Mouse (Mus musculus) embryo, embryonic 11 days (tissue): ENCODE results near the gene Efl1.
A peak's percentile ranks its signal among the peaks of the same experiment; 100 is the strongest.
"Not testable (repeated sequence)": the region's sequence is repeated elsewhere in the genome, so short reads cannot be mapped to it uniquely, and the experiment has no call there.

Experiments used
- DNase-seq: peaks from one replicate; pipeline ENCODE4 v3.0.0-alpha.2; 2015

The Efl1 gene

GRCm38 (mm10) chr7:82766623-82767022, 118.2 kb downstream of the Efl1 start:
- no peak for DNase-seq

- peak; percentile 17 for DNase-seq
Measured at GRCm38 (mm10) chr7:82770207-82770606, 121.8 kb downstream of the Efl1 start.

GRCm38 (mm10) chr7:82770957-82771660, 122.7 kb downstream of the Efl1 start:
- DNase-seq = not testable (repeated sequence)

- DNase-seq = not testable (repeated sequence)
Measured at GRCm38 (mm10) chr7:82771661-82772021, 123.2 kb downstream of the Efl1 start.

- DNase-seq = peak; percentile 54
Measured at GRCm38 (mm10) chr7:82772481-82772880, 124.1 kb downstream of the Efl1 start.

- DNase-seq = peak; percentile 26
Measured at GRCm38 (mm10) chr7:82773150-82773549, 124.7 kb downstream of the Efl1 start.

- DNase-seq = no peak
Measured at GRCm38 (mm10) chr7:82773884-82774283, 125.5 kb downstream of the Efl1 start.

GRCm38 (mm10) chr7:82775090-82775489, 126.7 kb downstream of the Efl1 start:
- DNase-seq = no peak

- DNase-seq = no peak
Measured at GRCm38 (mm10) chr7:82783071-82783470, 134.7 kb downstream of the Efl1 start.

- DNase-seq = no peak
Measured at GRCm38 (mm10) chr7:82783693-82784092, 135.3 kb downstream of the Efl1 start.

- no peak for DNase-seq
Measured at GRCm38 (mm10) chr7:82785335-82785934, 137.0 kb downstream of the Efl1 start.

- no peak for DNase-seq
Measured at GRCm38 (mm10) chr7:82785970-82786647, 137.7 kb downstream of the Efl1 start.

GRCm38 (mm10) chr7:82792644-82793043, 144.2 kb downstream of the Efl1 start:
- no peak for DNase-seq

- DNase-seq = no peak
Measured at GRCm38 (mm10) chr7:82793111-82793510, 144.7 kb downstream of the Efl1 start.

- no peak for DNase-seq
Measured at GRCm38 (mm10) chr7:82794542-82794941, 146.1 kb downstream of the Efl1 start.

GRCm38 (mm10) chr7:82802206-82802605, 153.8 kb downstream of the Efl1 start:
- DNase-seq = no peak

- DNase-seq = no peak
Measured at GRCm38 (mm10) chr7:82808257-82808656, 159.8 kb downstream of the Efl1 start.

GRCm38 (mm10) chr7:82809126-82809525, 160.7 kb downstream of the Efl1 start:
- DNase-seq = no peak

GRCm38 (mm10) chr7:82810799-82811139, 162.4 kb downstream of the Efl1 start:
- no peak for DNase-seq

- DNase-seq = peak; percentile 73
Measured at GRCm38 (mm10) chr7:82811140-82811851, 162.9 kb downstream of the Efl1 start.

- DNase-seq = no peak
Measured at GRCm38 (mm10) chr7:82812186-82813155, 164.1 kb downstream of the Efl1 start.

- no peak for DNase-seq
Measured at GRCm38 (mm10) chr7:82819541-82819940, 171.1 kb downstream of the Efl1 start.
